Mouse (Mus musculus): ENCODE data around the gene Dnajb9.

DNA sequence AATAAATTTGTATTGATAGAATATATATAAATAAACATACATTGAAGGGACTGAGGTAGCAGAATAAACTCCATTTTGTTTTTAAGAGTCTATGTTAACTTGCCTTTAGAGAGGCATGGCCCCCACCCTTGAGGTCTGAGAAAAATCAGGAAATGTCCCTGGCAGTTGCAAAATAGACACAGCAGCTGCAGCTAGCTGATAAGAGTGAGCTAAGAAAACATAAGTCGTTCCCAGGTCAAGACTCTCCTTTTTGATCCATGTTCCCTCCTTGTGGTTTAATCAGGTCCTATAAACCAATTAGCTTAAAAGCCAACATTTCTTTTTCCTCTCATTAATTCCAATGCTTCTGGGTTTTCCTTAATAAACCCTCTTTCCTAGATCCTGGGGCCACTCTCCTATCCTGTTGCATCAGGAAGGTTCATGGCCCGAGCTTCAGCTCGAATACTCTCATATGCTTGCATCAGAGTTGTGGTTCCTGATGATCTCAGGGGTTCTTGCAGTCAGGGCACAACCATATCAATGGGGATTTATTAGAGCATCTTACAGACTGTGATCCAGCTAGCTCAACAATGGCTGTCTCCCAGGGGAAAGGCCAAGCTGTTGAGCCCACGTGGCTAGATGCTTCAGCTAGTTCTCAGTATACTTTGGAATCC, 12.1 kb downstream of the Dnajb9 start:
- TF ChIP-seq CTCF (IDR thresholded peaks at IDR 0.05; ENCODE audit: borderline replicate concordance, extremely low read depth, insufficient read depth, insufficient read length) (no peak), POLR2A (IDR thresholded peaks at IDR 0.05; ENCODE audit: borderline replicate concordance, extremely low read depth, insufficient read depth, insufficient read length, poor library complexity, severe bottlenecking) (no peak)
